ENCODE assay signal across 10 mouse cellular contexts in the genomic region with DNA sequence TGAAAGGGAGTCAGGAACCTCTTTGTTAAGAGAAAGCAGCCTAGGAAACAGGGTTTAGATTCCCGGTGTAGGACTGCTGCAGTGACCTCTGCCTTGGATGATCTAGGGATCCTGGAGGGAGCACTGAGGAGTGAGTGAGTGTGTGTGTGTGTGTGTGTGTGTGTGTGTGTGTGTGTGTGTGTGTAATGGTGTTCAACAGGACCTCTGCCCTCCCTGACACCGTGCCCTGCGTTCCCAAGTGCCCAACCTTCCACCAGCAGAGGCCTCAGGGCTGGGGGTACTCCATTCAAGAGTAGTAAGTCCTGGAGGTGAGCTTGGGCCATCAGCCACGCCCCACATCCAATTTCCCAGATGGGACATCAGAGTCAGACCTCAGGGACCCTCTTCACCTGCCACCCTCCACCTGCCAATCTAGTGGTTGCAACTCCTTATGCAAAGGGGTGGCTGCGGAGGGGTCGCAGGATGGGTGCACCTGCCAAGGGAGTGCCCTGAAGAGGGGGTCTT. TPM values are rescaled to one million over a fixed set of nuclear protein-coding genes. Genes with fewer than 3 reads are reported as not detected.
DNase-seq lines count a peak whose midpoint lies in the region; ATAC-seq lines count a peak whose summit lies in the region.
"Had no signal": no experiment of that assay in that cellular context is flagged by ENCODE, and none has a peak within 500 bp of the region (broad histone marks: within the 10 kb centered on the region; RNA-seq: fewer than 3 reads in every experiment).

No protein-coding gene starts in this region.

- peak; percentile 24; the same call in 1 of the 2 replicates for ATAC-seq in kidney, embryonic 16.5 days (ENCODE audit: low FRiP score, low TSS enrichment)
- no peak; the same call in 1 of the 2 replicates for ATAC-seq in intestine, embryonic 16.5 days
- no peak for ATAC-seq in neural tube, embryonic 12.5 days (ENCODE audit: low FRiP score, low read depth)
- ATAC-seq in frontal cortex, adult (ENCODE audit: low TSS enrichment), result no peak
- ATAC-seq: Patski had no signal

- H3K9ac ChIP-seq in kidney, embryonic 16.5 days (replicated peaks; ENCODE audit: low read length), result peak overlapping the region; percentile 78
- H3K9ac ChIP-seq in intestine, embryonic 16.5 days (ENCODE audit: low read depth, low read length), result peak overlapping the region; percentile 67
- H3K9ac ChIP-seq in neural tube, embryonic 12.5 days, result peak overlapping the region; percentile 80

- peaks cover 18% of the 10 kb centered on the region; the same call in 1 of the 2 replicates for H3K27me3 ChIP-seq in kidney, embryonic 16.5 days (ENCODE audit: insufficient read depth, low read length)
- H3K27me3 ChIP-seq in forebrain, embryonic 10.5 days (ENCODE audit: poor library complexity, severe bottlenecking), result peaks cover 67% of the 10 kb centered on the region
- peaks cover 14% of the 10 kb centered on the region; the same call in 1 of the 2 replicates for H3K27me3 ChIP-seq in intestine, embryonic 16.5 days (replicated peaks; ENCODE audit: control insufficient read depth, insufficient read depth, low read length)
- peaks cover 32% of the 10 kb centered on the region for H3K27me3 ChIP-seq in neural tube, embryonic 12.5 days (replicated peaks)
- H3K27me3 ChIP-seq: Patski had no signal

- H3K9me3 ChIP-seq in kidney, embryonic 16.5 days (ENCODE audit: low read length), result no peaks in the 10 kb centered on the region
- H3K9me3 ChIP-seq in forebrain, embryonic 10.5 days, result no peaks in the 10 kb centered on the region
- H3K9me3 ChIP-seq in intestine, embryonic 16.5 days (ENCODE audit: control insufficient read depth, low read length), result no peaks in the 10 kb centered on the region
- no peaks in the 10 kb centered on the region for H3K9me3 ChIP-seq in neural tube, embryonic 12.5 days

- DNase-seq in kidney, postnatal 36 days, result no peak
- no peak for DNase-seq in forebrain, embryonic 10.5 days (ENCODE audit: extremely low spot score, low spot score)
- no peak for DNase-seq in adipocyte (ENCODE audit: low spot score)
- DNase-seq in layer of hippocampus, adult 11-12 months (ENCODE audit: low spot score), result no peak
- DNase-seq: cerebellum, adult 9-10 months had no signal

- no peaks in the 10 kb centered on the region for H3K36me3 ChIP-seq in kidney, embryonic 16.5 days (ENCODE audit: insufficient read depth, low read length)
- no peaks in the 10 kb centered on the region for H3K36me3 ChIP-seq in forebrain, embryonic 10.5 days (replicated peaks)
- no peaks in the 10 kb centered on the region for H3K36me3 ChIP-seq in intestine, embryonic 16.5 days (ENCODE audit: control insufficient read depth, insufficient read depth, low read length)
- no peaks in the 10 kb centered on the region for H3K36me3 ChIP-seq in neural tube, embryonic 12.5 days

- 24% methylated on average over 6 of the region's 6 CpGs for WGBS in kidney, embryonic 16.5 days
- 7% methylated on average over 6 of the region's 6 CpGs for WGBS in forebrain, embryonic 10.5 days
- 23% methylated on average over 6 of the region's 6 CpGs for WGBS in intestine, embryonic 16.5 days
- 9% methylated on average over 6 of the region's 6 CpGs for WGBS in neural tube, embryonic 12.5 days

- H3K27ac ChIP-seq in kidney, embryonic 16.5 days (ENCODE audit: low read length), result no peak overlapping the region
- peak overlapping the region; percentile 85 for H3K27ac ChIP-seq in forebrain, embryonic 10.5 days
- H3K27ac ChIP-seq in intestine, embryonic 16.5 days (ENCODE audit: low read length), result no peak overlapping the region
- no peak overlapping the region for H3K27ac ChIP-seq in neural tube, embryonic 12.5 days

- peak overlapping the region; percentile 66 for H3K4me3 ChIP-seq in kidney, embryonic 16.5 days (ENCODE audit: low read length)
- peak overlapping the region; percentile 81 for H3K4me3 ChIP-seq in forebrain, embryonic 10.5 days
- H3K4me3 ChIP-seq in intestine, embryonic 16.5 days (ENCODE audit: low read length), result peak overlapping the region; percentile 65
- H3K4me3 ChIP-seq in neural tube, embryonic 12.5 days, result peak overlapping the region; percentile 59

- H3K4me1 ChIP-seq in kidney, embryonic 16.5 days (ENCODE audit: insufficient read depth, low read length), result peaks cover 15% of the 10 kb centered on the region
- peaks cover 33% of the 10 kb centered on the region for H3K4me1 ChIP-seq in forebrain, embryonic 10.5 days
- peaks cover 6% of the 10 kb centered on the region for H3K4me1 ChIP-seq in intestine, embryonic 16.5 days (ENCODE audit: control insufficient read depth, insufficient read depth, low read length)
- H3K4me1 ChIP-seq in neural tube, embryonic 12.5 days, result peaks cover 32% of the 10 kb centered on the region

- peak overlapping the region; percentile 100 for H3K4me2 ChIP-seq in kidney, embryonic 16.5 days (replicated peaks; ENCODE audit: low read depth, low read length)
- peak overlapping the region; percentile 100 for H3K4me2 ChIP-seq in intestine, embryonic 16.5 days (ENCODE audit: low read depth, low read length)
- H3K4me2 ChIP-seq in neural tube, embryonic 12.5 days (replicated peaks), result peak overlapping the region; percentile 98

RNA-seq across cellular contexts. Expression of gene Adam11, which starts 0.4 kb away (rescaled TPM):
- 8.7 and 8.8 TPM in 2 replicates for polyA plus RNA-seq in kidney, embryonic 16.5 days (2015; fragmentation: Nextera tagmentation; extraction: Ambion mirVana)
- 11.7 and 13.2 TPM in 2 replicates for polyA plus RNA-seq in forebrain, embryonic 10.5 days (2016; fragmentation: Nextera tagmentation; extraction: Ambion mirVana)
- 2.4 and 3.1 TPM in 2 replicates for polyA plus RNA-seq in intestine, embryonic 16.5 days (2015; fragmentation: Nextera tagmentation; extraction: Ambion mirVana)
- 33.2 and 41.6 TPM in 2 replicates for polyA plus RNA-seq in neural tube, embryonic 12.5 days (2016; fragmentation: Nextera tagmentation; extraction: Ambion mirVana)

RNA-seq across cellular contexts. Expression of gene Gjc1, which starts 58.6 kb away (rescaled TPM):
- 54.5 and 55.4 TPM in 2 replicates for polyA plus RNA-seq in kidney, embryonic 16.5 days (2015; fragmentation: Nextera tagmentation; extraction: Ambion mirVana)
- 86.0 and 87.4 TPM in 2 replicates for polyA plus RNA-seq in forebrain, embryonic 10.5 days (2016; fragmentation: Nextera tagmentation; extraction: Ambion mirVana)
- polyA plus RNA-seq in intestine, embryonic 16.5 days (2015; fragmentation: Nextera tagmentation; extraction: Ambion mirVana), result 24.9 and 26.2 TPM in 2 replicates
- polyA plus RNA-seq in neural tube, embryonic 12.5 days (2016; fragmentation: Nextera tagmentation; extraction: Ambion mirVana), result 83.3 and 84.9 TPM in 2 replicates
